Mouse (Mus musculus) brain, embryonic 14.5 days (tissue): ENCODE data around the gene Tdrd5. TPM values are rescaled to one million over a fixed set of nuclear protein-coding genes. Genes with fewer than 3 reads are reported as not detected.
A peak's percentile ranks its signal among the peaks of the same experiment; 100 is the strongest.

Experiments
- DNase-seq: peaks from one replicate; pipeline ENCODE4 v3.0.0-alpha.2; 2011; ENCODE audit warnings: low read depth
- CTCF ChIP-seq: fragments of 200-500 bp; IDR thresholded peaks from 2 replicates; pipeline ENCODE4 v1.5.1; 2012; ENCODE audit warnings: inconsistent platforms, mild to moderate bottlenecking, moderate library complexity, borderline replicate concordance; ENCODE audit not compliant: insufficient read depth, insufficient read length; ENCODE audit errors: extremely low read depth
- POLR2A ChIP-seq: fragments of 200-500 bp; IDR thresholded peaks from 2 replicates; pipeline ENCODE4 v1.6.1; 2012; ENCODE audit warnings: mild to moderate bottlenecking, inconsistent platforms, borderline replicate concordance; ENCODE audit not compliant: poor library complexity, insufficient read depth, insufficient read length, severe bottlenecking; ENCODE audit errors: extremely low read depth
- polyA plus RNA-seq: library from polyadenylated mRNA; depleted of rRNA; stranded (reverse); fragments of >200 nt; gene quantifications from 2 replicates; pipeline ENCODE4 v1.2.3, GENCODE M21; 2012; rRNA removed

Tdrd5 gene
- polyA plus RNA-seq, 1 experiment, result 1.1 TPM

- no peak for DNase-seq
- TF ChIP-seq POLR2A (no peak), CTCF (no peak)
Measured at GRCm38 (mm10) chr1:156217941-156218340, 85.5 kb downstream of the Tdrd5 start.

- DNase-seq, result no peak
- no peak for TF ChIP-seq CTCF
- TF ChIP-seq POLR2A, result no peak
Measured at GRCm38 (mm10) chr1:156217393-156217792, 86.1 kb downstream of the Tdrd5 start.

- no peak for DNase-seq
- no peak for TF ChIP-seq CTCF
- TF ChIP-seq POLR2A, result no peak
Measured at GRCm38 (mm10) chr1:156216249-156216648, 87.2 kb downstream of the Tdrd5 start.

- TF ChIP-seq POLR2A (no peak), CTCF (no peak)
- no peak for DNase-seq
Measured at GRCm38 (mm10) chr1:156214651-156215050, 88.8 kb downstream of the Tdrd5 start.

- TF ChIP-seq CTCF, result no peak
- TF ChIP-seq POLR2A, result no peak
- DNase-seq, result no peak
Measured at GRCm38 (mm10) chr1:156212923-156213322, 90.5 kb downstream of the Tdrd5 start.

GRCm38 (mm10) chr1:156211809-156212317 is 91.6 kb downstream of the Tdrd5 start:
- DNase-seq, result peak; percentile 56

More at GRCm38 (mm10) chr1:156211809-156212317, 91.6 kb downstream of the Tdrd5 start:
- TF ChIP-seq POLR2A (no peak), CTCF (no peak)

Other genes with a start within 250 kb of the Tdrd5 start
- gene Fam163a, start 98.6 kb downstream of the Tdrd5 start, polyA plus RNA-seq, result 1.7 and 4.0 TPM in 2 replicates
- 0.05 TPM in 2 replicates for gene Nphs2, start 7.1 kb upstream of the Tdrd5 start, polyA plus RNA-seq
- gene Gm2000, start 62.4 kb upstream of the Tdrd5 start, polyA plus RNA-seq, result 46.3 and 64.0 TPM in 2 replicates
- 0.15 and 0.19 TPM in 2 replicates for gene Axdnd1, start 117.5 kb upstream of the Tdrd5 start, polyA plus RNA-seq
- gene Soat1, start 170.7 kb upstream of the Tdrd5 start, polyA plus RNA-seq, result 13.0 and 13.4 TPM in 2 replicates
- gene Gm10031, start 220.3 kb upstream of the Tdrd5 start, polyA plus RNA-seq, result 11.0 and 13.7 TPM in 2 replicates